Mouse (Mus musculus): ENCODE measurements around the gene Tpi1. TPM values are rescaled to one million over a fixed set of nuclear protein-coding genes. Genes with fewer than 3 reads are reported as not detected.
"Not testable (repeated sequence)": the region's sequence is repeated elsewhere in the genome, so short reads cannot be mapped to it uniquely, and the experiment has no call there.

Gene Tpi1
- polyA plus RNA-seq, 1 experiment from 2014 or later = 393 TPM

- Histone ChIP-seq H3K4me2 (ENCODE audit: low read depth, low read length) (no peak overlapping the region), H3K27me3 (ENCODE audit: control insufficient read depth, insufficient read depth, low read length) (no peaks in the 10 kb centered on the region), H3K36me3 (ENCODE audit: control insufficient read depth, insufficient read depth, low read length) (no peaks in the 10 kb centered on the region; the same call in 1 of the 2 replicates), H3K4me3 (ENCODE audit: low read depth, low read length) (no peak overlapping the region), H3K4me1 (ENCODE audit: control insufficient read depth, insufficient read depth, low read length) (no peaks in the 10 kb centered on the region), H3K9me3 (ENCODE audit: control insufficient read depth, low read length) (no peaks in the 10 kb centered on the region), H3K27ac (ENCODE audit: low read depth, low read length) (no peak overlapping the region), H3K9ac (replicated peaks; ENCODE audit: low read depth, low read length) (no peak overlapping the region)
- no peak for ATAC-seq (ENCODE audit: low read depth)
- WGBS = 85% methylated on average over 7 of the region's 7 CpGs
These were observed 22.3 kb upstream of the Tpi1 start for GRCm38 (mm10) chr6:124836411-124836810.

- H3K27ac ChIP-seq (ENCODE audit: low read depth, low read length) = no peak overlapping the region
- H3K9ac ChIP-seq (replicated peaks; ENCODE audit: low read depth, low read length) = no peak overlapping the region
- 59% methylated on average over 10 of the region's 10 CpGs for WGBS
- H3K4me1 ChIP-seq (ENCODE audit: control insufficient read depth, insufficient read depth, low read length) = peaks cover under 1% of the 10 kb centered on the region; the same call in 1 of the 2 replicates
- no peak for ATAC-seq (ENCODE audit: low read depth)
- H3K36me3 ChIP-seq (ENCODE audit: control insufficient read depth, insufficient read depth, low read length) = no peaks in the 10 kb centered on the region
- no peak overlapping the region for H3K4me2 ChIP-seq (ENCODE audit: low read depth, low read length)
- no peaks in the 10 kb centered on the region for H3K9me3 ChIP-seq (ENCODE audit: control insufficient read depth, low read length)
- H3K4me3 ChIP-seq (ENCODE audit: low read depth, low read length) = no peak overlapping the region
- H3K27me3 ChIP-seq (ENCODE audit: control insufficient read depth, insufficient read depth, low read length) = no peaks in the 10 kb centered on the region
These were observed 21.4 kb upstream of the Tpi1 start for GRCm38 (mm10) chr6:124835531-124835930.

GRCm38 (mm10) chr6:124834512-124835081 lies 20.5 kb upstream of the Tpi1 start:
- WGBS = 84% methylated on average over 6 of the region's 6 CpGs
- Histone ChIP-seq H3K9me3 (ENCODE audit: control insufficient read depth, low read length) (no peaks in the 10 kb centered on the region), H3K4me3 (ENCODE audit: low read depth, low read length) (no peak overlapping the region), H3K36me3 (ENCODE audit: control insufficient read depth, insufficient read depth, low read length) (no peaks in the 10 kb centered on the region), H3K4me1 (ENCODE audit: control insufficient read depth, insufficient read depth, low read length) (peaks cover 5% of the 10 kb centered on the region; the same call in 1 of the 2 replicates), H3K4me2 (ENCODE audit: low read depth, low read length) (no peak overlapping the region), H3K9ac (replicated peaks; ENCODE audit: low read depth, low read length) (0 out of 2 replicates have a peak overlapping the region, but pooled peaks have one; percentile 21), H3K27me3 (ENCODE audit: control insufficient read depth, insufficient read depth, low read length) (no peaks in the 10 kb centered on the region), H3K27ac (ENCODE audit: low read depth, low read length) (no peak overlapping the region)
- ATAC-seq (ENCODE audit: low read depth) = no peak

- no peaks in the 10 kb centered on the region for H3K27me3 ChIP-seq (ENCODE audit: control insufficient read depth, insufficient read depth, low read length)
- H3K36me3 ChIP-seq (ENCODE audit: control insufficient read depth, insufficient read depth, low read length) = no peaks in the 10 kb centered on the region; the same call in 1 of the 2 replicates
- H3K4me2 ChIP-seq (ENCODE audit: low read depth, low read length) = no peak overlapping the region
- H3K4me3 ChIP-seq (ENCODE audit: low read depth, low read length) = no peak overlapping the region
- H3K4me1 ChIP-seq (ENCODE audit: control insufficient read depth, insufficient read depth, low read length) = peaks cover 16% of the 10 kb centered on the region
- ATAC-seq (ENCODE audit: low read depth) = no peak
- H3K27ac ChIP-seq (ENCODE audit: low read depth, low read length) = no peak overlapping the region
- H3K9ac ChIP-seq (replicated peaks; ENCODE audit: low read depth, low read length) = no peak overlapping the region
- WGBS = 91% methylated on average over 8 of the region's 8 CpGs
- no peaks in the 10 kb centered on the region for H3K9me3 ChIP-seq (ENCODE audit: control insufficient read depth, low read length)
These were observed 17.6 kb upstream of the Tpi1 start for GRCm38 (mm10) chr6:124831649-124832048.

GRCm38 (mm10) chr6:124831199-124831598 lies 17.1 kb upstream of the Tpi1 start:
- not testable (repeated sequence) for H3K9me3 ChIP-seq (ENCODE audit: control insufficient read depth, low read length); H3K36me3 ChIP-seq (ENCODE audit: control insufficient read depth, insufficient read depth, low read length); H3K4me3 ChIP-seq (ENCODE audit: low read depth, low read length); H3K27ac ChIP-seq (ENCODE audit: low read depth, low read length); ATAC-seq (ENCODE audit: low read depth); H3K4me2 ChIP-seq (ENCODE audit: low read depth, low read length); H3K27me3 ChIP-seq (ENCODE audit: control insufficient read depth, insufficient read depth, low read length); H3K9ac ChIP-seq (replicated peaks; ENCODE audit: low read depth, low read length)
- WGBS = 99% methylated on average over 4 of the region's 4 CpGs
- peaks cover 16% of the 10 kb centered on the region for H3K4me1 ChIP-seq (ENCODE audit: control insufficient read depth, insufficient read depth, low read length)

- no peaks in the 10 kb centered on the region for H3K9me3 ChIP-seq (ENCODE audit: control insufficient read depth, low read length)
These were observed 16.0 kb upstream of the Tpi1 start for GRCm38 (mm10) chr6:124829799-124830700.

GRCm38 (mm10) chr6:124828868-124829798 lies 15.0 kb upstream of the Tpi1 start, which contains the start of the genes Usp5 and Cdca3:
Gene Usp5 (minus strand): TSS chr6:124829484.
Gene Cdca3 (plus strand): TSS chr6:124829547.
- Histone ChIP-seq H3K27ac (ENCODE audit: low read depth, low read length) (peak within 1 kb of the TSS; percentile 78), H3K4me1 (ENCODE audit: control insufficient read depth, insufficient read depth, low read length) (peaks cover 16% of the 10 kb centered on the region), H3K9me3 (ENCODE audit: control insufficient read depth, low read length) (no peaks in the 10 kb centered on the region), H3K27me3 (ENCODE audit: control insufficient read depth, insufficient read depth, low read length) (no peaks in the 10 kb centered on the region), H3K4me3 (ENCODE audit: low read depth, low read length) (peak within 1 kb of the TSS; percentile 47), H3K9ac (replicated peaks; ENCODE audit: low read depth, low read length) (peak within 1 kb of the TSS; percentile 60), H3K36me3 (ENCODE audit: control insufficient read depth, insufficient read depth, low read length) (peaks cover 19% of the 10 kb centered on the region), H3K4me2 (ENCODE audit: low read depth, low read length) (peak within 1 kb of the TSS; percentile 65)
- peak; percentile 94 for ATAC-seq (ENCODE audit: low read depth)
- under 1% methylated on average over 55 of the region's 55 CpGs for WGBS

More at GRCm38 (mm10) chr6:124829799-124830700, 16.0 kb upstream of the Tpi1 start:
- H3K4me2 ChIP-seq (ENCODE audit: low read depth, low read length) = peak overlapping the region; percentile 53
- peak; percentile 89 for ATAC-seq (ENCODE audit: low read depth)
- WGBS = under 1% methylated on average over 38 of the region's 38 CpGs
- H3K27me3 ChIP-seq (ENCODE audit: control insufficient read depth, insufficient read depth, low read length) = no peaks in the 10 kb centered on the region
- H3K4me1 ChIP-seq (ENCODE audit: control insufficient read depth, insufficient read depth, low read length) = peaks cover 16% of the 10 kb centered on the region
- peak overlapping the region; percentile 47 for H3K4me3 ChIP-seq (ENCODE audit: low read depth, low read length)
- peaks cover 10% of the 10 kb centered on the region for H3K36me3 ChIP-seq (ENCODE audit: control insufficient read depth, insufficient read depth, low read length)
- peak overlapping the region; percentile 78 for H3K27ac ChIP-seq (ENCODE audit: low read depth, low read length)
- H3K9ac ChIP-seq (replicated peaks; ENCODE audit: low read depth, low read length) = peak overlapping the region; percentile 60

- peak overlapping the region; percentile 51 for H3K9ac ChIP-seq (replicated peaks; ENCODE audit: low read depth, low read length)
- peak overlapping the region; percentile 2; the same call in 1 of the 2 replicates for H3K27ac ChIP-seq (ENCODE audit: low read depth, low read length)
- H3K9me3 ChIP-seq (ENCODE audit: control insufficient read depth, low read length) = no peaks in the 10 kb centered on the region
- peak overlapping the region; percentile 47 for H3K4me3 ChIP-seq (ENCODE audit: low read depth, low read length)
- H3K36me3 ChIP-seq (ENCODE audit: control insufficient read depth, insufficient read depth, low read length) = peaks cover 29% of the 10 kb centered on the region
- H3K4me2 ChIP-seq (ENCODE audit: low read depth, low read length) = peak overlapping the region; percentile 65
- WGBS = 22% methylated on average over 10 of the region's 10 CpGs
- no peaks in the 10 kb centered on the region for H3K27me3 ChIP-seq (ENCODE audit: control insufficient read depth, insufficient read depth, low read length)
- ATAC-seq (ENCODE audit: low read depth) = no peak
- H3K4me1 ChIP-seq (ENCODE audit: control insufficient read depth, insufficient read depth, low read length) = peaks cover 16% of the 10 kb centered on the region
These were observed 14.1 kb upstream of the Tpi1 start for GRCm38 (mm10) chr6:124828101-124828592.

All from neural tube, embryonic 14.5 days (tissue).